ENCODE assay signal across 10 mouse cellular contexts in the genomic region with DNA sequence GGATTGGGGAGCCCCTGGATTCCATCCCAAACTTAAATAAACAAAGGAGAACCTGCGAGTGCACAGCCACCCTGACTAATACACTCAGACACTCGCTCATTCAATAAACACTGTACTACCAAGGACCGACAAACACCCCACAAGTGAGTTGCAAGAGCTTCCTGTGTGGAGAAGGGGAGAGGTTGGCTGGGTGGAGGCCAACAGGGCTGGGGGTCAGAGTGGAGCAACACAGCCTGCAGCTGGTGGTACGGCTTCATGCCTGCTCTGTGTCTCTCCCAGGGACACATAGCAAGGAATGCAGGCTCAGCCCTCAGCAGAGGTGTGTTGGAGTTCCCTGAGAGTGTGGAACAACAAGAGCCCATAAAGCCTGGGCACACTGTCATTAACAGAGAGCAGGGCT.
DNase-seq lines count a peak whose midpoint lies in the region; ATAC-seq and TF ChIP-seq lines count a peak whose summit lies in the region.
"Had no signal": no experiment of that assay in that cellular context is flagged by ENCODE, and none has a peak within 500 bp of the region (broad histone marks: within the 10 kb centered on the region; RNA-seq: fewer than 3 reads in every experiment).

No protein-coding gene starts in this region.

- H3K27ac ChIP-seq in kidney, adult 2 months (ENCODE audit: insufficient read depth, low read depth, low read length), result no peak overlapping the region
- H3K27ac ChIP-seq in kidney, embryonic 14.5 days (ENCODE audit: low read depth, low read length), result no peak overlapping the region
- no peak overlapping the region for H3K27ac ChIP-seq in forebrain, postnatal 0 days (ENCODE audit: low read depth, low read length)
- H3K27ac ChIP-seq: neural tube, embryonic 12.5 days had no signal

- H3K4me2 ChIP-seq in kidney, embryonic 14.5 days (replicated peaks; ENCODE audit: low read depth, low read length), result no peak overlapping the region
- H3K4me2 ChIP-seq in forebrain, postnatal 0 days (ENCODE audit: low read depth), result no peak overlapping the region
- H3K4me2 ChIP-seq: neural tube, embryonic 12.5 days had no signal

- no peaks in the 10 kb centered on the region for H3K9me3 ChIP-seq in kidney, embryonic 14.5 days (ENCODE audit: control insufficient read depth, low read length)
- no peaks in the 10 kb centered on the region for H3K9me3 ChIP-seq in forebrain, postnatal 0 days (ENCODE audit: low read length)
- H3K9me3 ChIP-seq: neural tube, embryonic 12.5 days had no signal

- peak; percentile 48 for DNase-seq in kidney, adult 2 months
- peak; percentile 90 for DNase-seq in adipocyte (ENCODE audit: low spot score)
- DNase-seq in heart, postnatal 4 days, result peak; percentile 49
- peak; percentile 88 for DNase-seq in lung, postnatal 10 days
- no peak for DNase-seq in T-cell, adult 2 months (ENCODE audit: low spot score)
- no peak for DNase-seq in forebrain, postnatal 0 days
- DNase-seq: cerebellum, postnatal 10 days had no signal

- H3K36me3 ChIP-seq in kidney, adult 2 months (ENCODE audit: control insufficient read depth, insufficient read depth, low read length), result no peaks in the 10 kb centered on the region
- peaks cover 28% of the 10 kb centered on the region for H3K36me3 ChIP-seq in kidney, embryonic 14.5 days (ENCODE audit: control insufficient read depth, insufficient read depth, low read length)
- H3K36me3 ChIP-seq in forebrain, postnatal 0 days (ENCODE audit: insufficient read depth), result peaks cover 12% of the 10 kb centered on the region; the same call in 1 of the 2 replicates

- H3K9ac ChIP-seq in kidney, embryonic 14.5 days (ENCODE audit: low read depth, low read length), result no peak overlapping the region
- no peak overlapping the region for H3K9ac ChIP-seq in forebrain, postnatal 0 days
- H3K9ac ChIP-seq: neural tube, embryonic 12.5 days had no signal

- ATAC-seq in kidney, embryonic 14.5 days (ENCODE audit: low FRiP score, low TSS enrichment), result no peak
- no peak for ATAC-seq in activated CD4-positive, CD25-positive, alpha-beta regulatory T cell, adult 4 months
- no peak for ATAC-seq in forebrain, postnatal 0 days

- no peak overlapping the region for H3K4me3 ChIP-seq in kidney, adult 2 months (ENCODE audit: insufficient read depth, low read depth, low read length)
- H3K4me3 ChIP-seq in kidney, embryonic 14.5 days (ENCODE audit: low read length), result no peak overlapping the region
- no peak overlapping the region for H3K4me3 ChIP-seq in forebrain, postnatal 0 days (ENCODE audit: low read depth, low read length)
- H3K4me3 ChIP-seq: neural tube, embryonic 12.5 days had no signal

- H3K4me1 ChIP-seq in kidney, adult 2 months (ENCODE audit: control insufficient read depth, insufficient read depth, low read length), result peaks cover 12% of the 10 kb centered on the region
- H3K4me1 ChIP-seq in kidney, embryonic 14.5 days (ENCODE audit: control insufficient read depth, insufficient read depth, low read length), result peaks cover 63% of the 10 kb centered on the region
- no peaks in the 10 kb centered on the region for H3K4me1 ChIP-seq in forebrain, postnatal 0 days (ENCODE audit: insufficient read depth)

- 61% methylated on average over 4 of the region's 4 CpGs for WGBS in kidney, adult 2 months
- 40% methylated on average over 4 of the region's 4 CpGs for WGBS in kidney, embryonic 14.5 days
- 72% methylated on average over 4 of the region's 4 CpGs for WGBS in forebrain, postnatal 0 days

- TF ChIP-seq POLR2A in kidney, adult 2 months (IDR thresholded peaks at IDR 0.05; ENCODE audit: low read depth, low read length), result no peak

- H3K27me3 ChIP-seq in kidney, adult 2 months (replicated peaks; ENCODE audit: control insufficient read depth, insufficient read depth, low read length), result no peaks in the 10 kb centered on the region
- H3K27me3 ChIP-seq in kidney, embryonic 14.5 days (ENCODE audit: control insufficient read depth, insufficient read depth, low read length), result no peaks in the 10 kb centered on the region
- H3K27me3 ChIP-seq in forebrain, postnatal 0 days (ENCODE audit: insufficient read depth, low read length), result no peaks in the 10 kb centered on the region
- H3K27me3 ChIP-seq: neural tube, embryonic 12.5 days had no signal

- no peak for TF ChIP-seq CTCF in kidney, adult 2 months (conservative IDR thresholded peaks at IDR 0.05; ENCODE audit: insufficient read depth, insufficient read length, low read depth, low read length)
- TF ChIP-seq CTCF in forebrain, postnatal 0 days (IDR thresholded peaks at IDR 0.05; ENCODE audit: low read depth), result no peak

Comparison
In these comparisons a context has a peak if more than half of its experiments do, and no peak if none do; other contexts are left out.
1. DNase-seq: peak in kidney, adult 2 months (single experiment), adipocyte (single experiment), heart, postnatal 4 days (single experiment) and lung, postnatal 10 days (single experiment); none in T-cell, adult 2 months (single experiment) and forebrain, postnatal 0 days (single experiment).